Mouse (Mus musculus) thymus, adult 2 months (tissue): Measurements from ENCODE around the gene Ercc8.

Source experiments
- CTCF ChIP-seq: fragments of 200-500 bp; IDR thresholded peaks from 2 replicates; pipeline ENCODE4 v1.5.1; 2012; ENCODE audit warnings: mild to moderate bottlenecking, control low read depth, low read length, moderate library complexity, borderline replicate concordance; ENCODE audit not compliant: control insufficient read depth, poor library complexity, insufficient read depth; ENCODE audit errors: extremely low read depth
- POLR2A ChIP-seq: fragments of 200-500 bp; IDR thresholded peaks from 2 replicates; pipeline ENCODE4 v1.6.1; 2012; ENCODE audit warnings: mild to moderate bottlenecking, low read length, control low read depth, moderate library complexity; ENCODE audit not compliant: control insufficient read depth, poor library complexity, insufficient read depth; ENCODE audit errors: extremely low read depth

DNA sequence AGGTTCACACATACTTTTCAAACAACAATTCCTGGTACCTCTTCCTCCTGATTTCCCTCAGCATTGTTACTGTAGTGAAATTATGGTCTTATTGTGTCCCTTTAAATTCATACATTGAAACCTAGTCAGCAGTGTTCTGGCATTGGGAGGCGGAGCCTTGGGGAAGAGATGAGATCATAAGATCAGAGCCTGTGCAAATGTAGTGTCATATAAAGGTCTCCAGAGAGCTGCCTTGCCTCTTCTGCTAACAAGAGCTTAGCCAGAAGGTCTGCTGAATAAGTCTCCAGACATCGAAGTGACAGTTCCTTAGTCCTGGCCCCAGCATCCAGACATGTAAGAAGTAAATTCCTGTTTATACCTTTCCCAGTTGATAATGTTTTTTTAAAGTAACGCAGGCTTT, 46.3 kb downstream of the Ercc8 start:
- TF ChIP-seq POLR2A, result no peak
- TF ChIP-seq CTCF, result no peak
